Mouse (Mus musculus): ENCODE data around the gene Olfr206.
"Not testable (repeated sequence)": the region's sequence is repeated elsewhere in the genome, so short reads cannot be mapped to it uniquely, and the experiment has no call there.

Gene Olfr206

DNA sequence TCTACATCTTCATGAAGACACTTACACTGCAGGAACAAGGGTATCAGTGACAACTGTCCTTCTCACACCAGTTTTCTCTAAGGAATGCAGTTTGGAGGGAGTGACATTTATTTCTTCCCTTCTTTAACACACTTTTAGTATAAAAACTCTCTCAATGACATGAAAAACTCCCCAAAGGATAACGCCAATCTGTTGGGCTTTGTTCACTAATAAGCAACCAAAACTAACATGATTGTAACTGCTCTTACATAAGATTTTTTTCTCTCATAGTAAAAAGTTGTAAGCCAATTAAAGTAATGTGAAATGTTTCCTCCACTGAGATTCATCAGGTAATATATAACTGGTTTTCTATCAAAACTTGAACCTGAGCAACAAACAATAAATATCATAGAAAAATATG lies at the start of gene Olfr206:
TSS of gene Olfr206 (minus strand) at position 101 of the 400 bp plus-strand sequence.
- DNase-seq (ENCODE audit: low spot score in 2 of 2): no peak

DNA sequence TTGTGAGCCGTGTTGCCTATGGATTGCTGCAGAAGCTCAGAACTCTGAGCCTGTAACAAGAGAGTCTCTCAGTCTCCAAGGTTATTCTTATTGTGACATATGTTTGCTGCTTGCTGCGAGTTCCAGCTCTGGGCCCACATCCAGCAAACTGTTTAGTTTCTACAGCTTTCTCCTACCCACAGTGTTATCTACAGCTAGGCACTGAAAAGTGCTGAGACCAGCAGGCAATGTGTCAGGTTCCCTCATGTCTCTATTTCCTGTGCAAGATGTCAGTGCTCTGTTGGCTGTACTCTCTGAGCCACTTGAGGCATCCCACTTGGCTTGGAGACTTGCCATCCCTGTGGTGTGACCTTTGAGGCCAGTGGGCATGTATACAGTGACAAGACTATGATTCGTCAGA lies 44.3 kb upstream of the Olfr206 start:
- DNase-seq (ENCODE audit: low spot score in 2 of 2): no peak

DNA sequence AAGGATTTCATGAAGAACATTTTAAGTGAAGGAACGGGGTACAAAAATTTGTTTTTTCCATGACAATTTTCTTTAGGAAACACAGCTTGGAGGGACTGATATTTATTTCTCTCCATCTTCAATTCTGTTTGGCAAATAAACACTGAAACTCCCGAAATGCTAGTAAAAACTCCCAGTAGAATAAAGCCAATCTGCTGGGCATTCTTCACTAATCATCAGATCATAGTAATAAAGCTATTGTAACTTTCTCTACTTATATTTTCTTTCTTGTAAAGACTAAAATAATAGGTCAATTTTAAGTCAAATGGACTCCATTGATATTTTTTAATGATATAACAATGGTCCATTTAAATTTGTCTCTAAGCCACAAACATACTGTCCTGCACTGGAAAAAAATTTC lies 14.8 kb upstream of the Olfr206 start, which contains the start of gene Olfr209:
TSS of gene Olfr209 (minus strand) at position 101 of the 400 bp plus-strand sequence.
- no peak for DNase-seq (ENCODE audit: low spot score in 2 of 2)

DNA sequence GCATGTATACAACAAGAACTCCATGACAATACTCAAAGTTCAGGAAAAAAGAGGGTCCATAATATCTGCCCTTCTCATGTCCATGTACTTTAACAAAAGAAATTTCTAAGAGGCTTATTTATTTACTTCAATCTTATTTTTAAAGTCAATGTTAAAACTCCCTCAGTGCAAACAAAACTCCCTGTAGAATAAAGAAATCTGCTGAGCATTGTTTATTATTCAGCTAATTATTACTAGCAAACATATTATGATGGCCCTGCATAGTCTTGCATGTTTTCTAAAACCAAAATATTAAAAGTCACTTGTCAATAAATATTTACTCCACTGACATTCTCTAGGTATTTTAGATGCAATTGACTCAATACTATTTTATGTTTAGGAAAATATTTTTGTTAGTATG lies 18.0 kb downstream of the Olfr206 start, which contains the start of gene Olfr205:
TSS of gene Olfr205 (minus strand) at position 101 of the 400 bp plus-strand sequence.
- DNase-seq (ENCODE audit: low spot score in 2 of 2): no peak

DNA sequence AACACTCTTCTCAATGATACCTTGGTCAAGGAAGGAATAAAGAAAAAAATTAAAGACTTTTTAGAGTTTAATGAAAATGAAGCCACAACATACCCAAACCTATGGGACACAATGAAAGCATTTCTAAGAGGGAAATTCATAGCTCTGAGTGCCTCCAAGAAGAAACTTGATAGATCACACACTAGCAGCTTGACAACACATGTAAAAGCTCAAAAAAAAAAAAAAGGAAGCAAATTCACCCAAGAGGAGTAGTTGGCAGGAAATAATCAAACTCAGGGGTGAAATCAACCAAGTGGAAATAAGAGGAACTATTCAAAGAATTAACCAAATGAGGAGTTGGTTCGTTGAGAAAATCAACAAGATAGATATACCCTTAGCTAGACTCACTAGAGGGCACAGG lies 25.8 kb downstream of the Olfr206 start:
- DNase-seq (ENCODE audit: low spot score in 2 of 2): not testable (repeated sequence)

DNA sequence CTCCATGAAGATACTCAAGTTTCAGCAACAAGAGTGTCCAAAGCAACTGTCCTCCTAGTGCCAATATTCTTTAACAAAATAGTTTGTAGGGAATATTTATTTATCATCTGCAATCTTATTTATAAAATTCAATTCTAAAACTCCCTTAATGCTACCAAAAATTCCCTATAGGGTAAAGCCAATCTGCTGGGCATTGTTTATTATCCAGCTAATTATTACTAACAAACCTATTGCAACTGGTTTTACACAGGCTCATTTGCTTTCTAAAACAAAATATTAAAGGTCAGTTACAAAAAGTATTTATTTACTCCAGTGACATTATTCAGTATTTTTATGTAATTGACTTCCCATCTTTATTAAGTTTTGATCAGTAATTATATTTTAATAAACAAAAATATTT lies 30.9 kb downstream of the Olfr206 start, which contains the start of gene Olfr204:
TSS of gene Olfr204 (minus strand) at position 101 of the 400 bp plus-strand sequence.
- DNase-seq (ENCODE audit: low spot score in 2 of 2): no peak

DNA sequence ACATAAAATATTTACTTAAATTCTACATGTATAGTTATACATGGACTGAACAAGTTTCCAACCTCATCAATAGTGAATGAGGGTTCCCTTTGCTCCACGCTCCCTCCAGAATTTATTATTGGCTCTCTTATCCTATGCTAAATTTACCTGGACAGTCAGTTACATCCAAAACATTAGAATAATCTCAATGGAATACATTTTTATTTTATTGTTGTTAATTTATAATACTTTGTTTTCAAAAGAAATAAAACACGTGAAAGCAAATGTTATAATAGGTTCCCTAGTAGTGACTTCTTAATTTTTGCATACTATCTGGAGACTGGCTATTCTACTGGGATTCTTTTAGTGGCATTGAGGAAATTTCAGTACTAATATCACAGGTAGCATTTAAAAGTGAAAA lies 50.5 kb downstream of the Olfr206 start, which contains the start of gene Olfr203:
TSS of gene Olfr203 (plus strand) at position 301 of the 400 bp plus-strand sequence.
- DNase-seq (ENCODE audit: low spot score in 2 of 2): no peak

All from natural killer cell, adult 2 months (primary cell).